Mouse (Mus musculus): ENCODE results near the gene Cntnap2. TPM values are rescaled to one million over a fixed set of nuclear protein-coding genes. Genes with fewer than 3 reads are reported as not detected.
"Not testable (repeated sequence)": the region's sequence is repeated elsewhere in the genome, so short reads cannot be mapped to it uniquely, and the experiment has no call there.

Gene Cntnap2
- polyA plus RNA-seq, 1 experiment from 2014 or later = 1.3 TPM

DNA sequence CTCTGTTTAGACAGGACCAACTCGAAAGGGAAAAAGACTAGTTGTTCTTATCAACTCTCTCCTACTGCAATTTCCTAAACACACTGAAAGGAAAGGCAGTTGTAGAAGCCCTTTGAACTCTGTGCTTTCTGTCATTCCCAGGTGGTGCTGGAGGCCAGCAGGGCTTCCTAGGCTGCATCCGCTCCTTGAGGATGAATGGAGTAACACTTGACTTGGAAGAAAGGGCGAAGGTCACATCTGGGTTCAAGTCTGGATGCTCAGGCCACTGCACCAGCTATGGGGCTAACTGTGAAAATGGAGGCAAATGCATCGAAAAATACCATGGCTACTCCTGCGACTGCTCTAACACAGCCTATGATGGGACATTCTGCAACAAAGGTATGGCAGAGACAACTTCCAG, 1989.9 kb downstream of the Cntnap2 start:
- no peak overlapping the region for H3K4me3 ChIP-seq (ENCODE audit: low read depth, low read length)
- no peak overlapping the region for H3K9ac ChIP-seq (ENCODE audit: low read length)
- ATAC-seq (replicated peaks; ENCODE audit: low FRiP score, low TSS enrichment, low read depth) = no peak
- H3K9me3 ChIP-seq (ENCODE audit: control insufficient read depth, low read length) = no peaks in the 10 kb centered on the region
- H3K27ac ChIP-seq (ENCODE audit: low read depth) = no peak overlapping the region
- no peak overlapping the region for H3K4me2 ChIP-seq (ENCODE audit: low read length)
- no peaks in the 10 kb centered on the region for H3K4me1 ChIP-seq (replicated peaks; ENCODE audit: control insufficient read depth, insufficient read depth, low read length)
- H3K27me3 ChIP-seq (replicated peaks; ENCODE audit: control insufficient read depth, insufficient read depth, low read length) = no peaks in the 10 kb centered on the region
- H3K36me3 ChIP-seq (ENCODE audit: control insufficient read depth, insufficient read depth, low read length) = no peaks in the 10 kb centered on the region
- 69% methylated on average over 5 of the region's 5 CpGs for WGBS
- DNase-seq (ENCODE audit: low spot score) = no peak

DNA sequence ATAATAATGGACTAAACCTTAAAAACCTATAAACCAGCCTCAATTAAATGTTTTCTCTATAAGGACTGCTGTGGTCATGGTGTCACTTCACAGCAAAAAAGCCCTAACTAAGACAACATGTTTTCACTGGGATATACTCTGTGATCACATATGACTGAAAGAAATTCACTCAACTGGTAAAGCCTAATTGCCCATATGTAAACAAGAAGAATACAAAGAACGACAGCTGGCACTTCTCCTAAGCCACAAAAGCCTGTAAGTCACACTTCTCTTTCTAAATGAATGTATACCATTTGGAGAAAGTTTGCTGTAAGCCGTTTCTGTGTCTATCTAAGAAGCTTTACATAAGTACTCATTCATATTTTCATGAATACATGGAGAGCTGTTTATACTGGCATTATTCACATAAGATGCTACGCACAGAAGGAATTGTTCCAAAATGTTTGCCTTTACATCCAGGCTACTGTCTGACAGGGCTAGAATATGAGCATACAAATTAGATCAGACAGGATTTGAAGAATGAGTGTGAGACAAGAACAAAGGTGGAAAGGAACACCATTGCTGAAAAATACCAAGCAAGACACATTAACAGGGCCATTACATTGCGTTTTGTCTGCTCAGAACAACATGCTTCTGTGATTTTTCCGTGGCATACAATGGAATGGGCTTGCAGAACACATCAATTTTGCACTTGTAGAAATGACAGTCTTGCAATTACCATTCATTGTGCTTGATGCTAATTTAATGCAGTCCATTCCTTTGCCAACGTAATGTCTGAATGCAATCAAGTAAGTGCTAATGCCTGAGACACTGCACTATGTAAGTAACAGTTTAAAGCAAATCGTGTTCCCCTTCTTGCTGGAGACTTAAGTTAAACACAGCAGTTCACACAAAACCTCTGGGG, 1991.4 kb downstream of the Cntnap2 start:
- no peak overlapping the region for H3K9ac ChIP-seq (ENCODE audit: low read length)
- WGBS = 62% methylated on average over 7 of the region's 7 CpGs
- H3K9me3 ChIP-seq (ENCODE audit: control insufficient read depth, low read length) = no peaks in the 10 kb centered on the region
- H3K36me3 ChIP-seq (ENCODE audit: control insufficient read depth, insufficient read depth, low read length) = no peaks in the 10 kb centered on the region
- DNase-seq (ENCODE audit: low spot score) = no peak
- no peak overlapping the region for H3K27ac ChIP-seq (ENCODE audit: low read depth)
- H3K4me1 ChIP-seq (replicated peaks; ENCODE audit: control insufficient read depth, insufficient read depth, low read length) = no peaks in the 10 kb centered on the region
- no peak overlapping the region for H3K4me3 ChIP-seq (ENCODE audit: low read depth, low read length)
- no peak for ATAC-seq (replicated peaks; ENCODE audit: low FRiP score, low TSS enrichment, low read depth)
- no peak overlapping the region for H3K4me2 ChIP-seq (ENCODE audit: low read length)
- no peaks in the 10 kb centered on the region for H3K27me3 ChIP-seq (replicated peaks; ENCODE audit: control insufficient read depth, insufficient read depth, low read length)

DNA sequence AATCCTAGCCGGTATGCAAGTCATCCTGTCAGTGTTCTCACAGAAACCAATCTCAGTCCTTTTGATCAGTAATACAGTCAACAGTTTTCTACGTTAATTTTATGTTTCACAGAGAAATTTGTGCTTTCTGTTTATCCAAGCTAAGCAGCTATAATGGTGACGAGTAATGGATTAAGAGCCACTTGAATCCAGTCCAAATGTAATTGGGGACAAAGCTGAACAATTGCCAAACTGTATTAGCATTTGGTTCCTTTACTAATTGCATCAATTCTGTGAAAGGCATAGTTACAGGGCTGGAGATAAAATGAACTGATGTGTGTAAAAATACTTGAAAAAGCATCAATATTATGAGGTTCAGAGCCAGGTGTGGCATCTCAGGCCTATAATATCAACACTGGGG, 2002.2 kb downstream of the Cntnap2 start:
- Histone ChIP-seq H3K4me1 (replicated peaks; ENCODE audit: control insufficient read depth, insufficient read depth, low read length) (no peaks in the 10 kb centered on the region), H3K27me3 (replicated peaks; ENCODE audit: control insufficient read depth, insufficient read depth, low read length) (no peaks in the 10 kb centered on the region), H3K4me3 (ENCODE audit: low read depth, low read length) (no peak overlapping the region), H3K4me2 (ENCODE audit: low read length) (no peak overlapping the region), H3K9me3 (ENCODE audit: control insufficient read depth, low read length) (no peaks in the 10 kb centered on the region), H3K27ac (ENCODE audit: low read depth) (no peak overlapping the region), H3K36me3 (ENCODE audit: control insufficient read depth, insufficient read depth, low read length) (no peaks in the 10 kb centered on the region), H3K9ac (ENCODE audit: low read length) (no peak overlapping the region)
- ATAC-seq (replicated peaks; ENCODE audit: low FRiP score, low TSS enrichment, low read depth) = no peak
- WGBS = 73% methylated on average over 3 of the region's 3 CpGs
- no peak for DNase-seq (ENCODE audit: low spot score)

DNA sequence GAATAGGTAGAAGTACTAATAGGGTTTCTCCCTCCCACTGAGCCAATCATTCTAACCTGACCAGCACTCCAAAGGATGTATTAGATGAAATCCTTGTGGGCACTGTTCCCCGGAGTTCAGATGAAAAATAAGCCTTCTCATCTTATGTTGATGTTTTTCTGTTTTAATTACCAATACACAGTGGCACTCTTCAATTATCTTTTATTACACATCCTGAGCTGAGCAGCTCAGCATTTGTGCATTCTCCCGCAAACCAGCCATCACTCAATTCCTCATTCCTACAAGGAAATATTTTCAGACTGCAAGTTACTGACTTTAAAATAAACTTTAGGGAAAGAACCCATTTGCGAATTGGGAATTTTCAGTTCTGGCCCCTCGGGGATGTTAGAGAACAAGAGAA, 2030.8 kb downstream of the Cntnap2 start:
- Histone ChIP-seq H3K4me2 (ENCODE audit: low read length) (no peak overlapping the region), H3K9me3 (ENCODE audit: control insufficient read depth, low read length) (no peaks in the 10 kb centered on the region), H3K36me3 (ENCODE audit: control insufficient read depth, insufficient read depth, low read length) (no peaks in the 10 kb centered on the region), H3K4me3 (ENCODE audit: low read depth, low read length) (no peak overlapping the region), H3K27ac (ENCODE audit: low read depth) (no peak overlapping the region), H3K9ac (ENCODE audit: low read length) (no peak overlapping the region), H3K4me1 (replicated peaks; ENCODE audit: control insufficient read depth, insufficient read depth, low read length) (no peaks in the 10 kb centered on the region), H3K27me3 (replicated peaks; ENCODE audit: control insufficient read depth, insufficient read depth, low read length) (no peaks in the 10 kb centered on the region)
- DNase-seq (ENCODE audit: low spot score) (no peak), ATAC-seq (replicated peaks; ENCODE audit: low FRiP score, low TSS enrichment, low read depth) (no peak)
- 49% methylated on average over 4 of the region's 4 CpGs for WGBS

DNA sequence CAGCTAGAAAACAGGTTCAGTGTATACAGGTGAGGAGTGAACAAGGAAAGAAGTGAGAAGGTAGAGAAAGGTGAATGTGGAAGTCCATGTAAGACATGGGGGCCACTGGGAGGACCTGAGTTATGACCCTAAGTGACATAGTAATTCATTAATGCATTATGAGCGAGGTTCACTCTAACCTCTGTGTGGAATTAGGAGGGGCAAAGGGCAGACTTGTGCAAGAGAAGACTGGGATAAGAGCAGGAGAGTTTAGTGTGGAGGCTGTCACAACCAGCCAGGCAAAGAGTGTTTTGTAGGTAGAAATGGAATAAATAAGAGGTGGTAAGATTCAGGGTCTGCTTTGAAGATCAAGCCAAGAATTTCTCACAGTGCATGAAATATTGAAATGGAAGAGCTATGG, 2045.8 kb downstream of the Cntnap2 start:
- Histone ChIP-seq H3K4me2 (ENCODE audit: low read length) (no peak overlapping the region), H3K9me3 (ENCODE audit: control insufficient read depth, low read length) (no peaks in the 10 kb centered on the region), H3K4me3 (ENCODE audit: low read depth, low read length) (no peak overlapping the region), H3K9ac (ENCODE audit: low read length) (no peak overlapping the region), H3K4me1 (replicated peaks; ENCODE audit: control insufficient read depth, insufficient read depth, low read length) (no peaks in the 10 kb centered on the region), H3K36me3 (ENCODE audit: control insufficient read depth, insufficient read depth, low read length) (no peaks in the 10 kb centered on the region), H3K27me3 (replicated peaks; ENCODE audit: control insufficient read depth, insufficient read depth, low read length) (no peaks in the 10 kb centered on the region), H3K27ac (ENCODE audit: low read depth) (no peak overlapping the region)
- WGBS = 50% methylated on average over 1 of the region's 1 CpGs
- ATAC-seq (replicated peaks; ENCODE audit: low FRiP score, low TSS enrichment, low read depth) (no peak), DNase-seq (ENCODE audit: low spot score) (no peak)

DNA sequence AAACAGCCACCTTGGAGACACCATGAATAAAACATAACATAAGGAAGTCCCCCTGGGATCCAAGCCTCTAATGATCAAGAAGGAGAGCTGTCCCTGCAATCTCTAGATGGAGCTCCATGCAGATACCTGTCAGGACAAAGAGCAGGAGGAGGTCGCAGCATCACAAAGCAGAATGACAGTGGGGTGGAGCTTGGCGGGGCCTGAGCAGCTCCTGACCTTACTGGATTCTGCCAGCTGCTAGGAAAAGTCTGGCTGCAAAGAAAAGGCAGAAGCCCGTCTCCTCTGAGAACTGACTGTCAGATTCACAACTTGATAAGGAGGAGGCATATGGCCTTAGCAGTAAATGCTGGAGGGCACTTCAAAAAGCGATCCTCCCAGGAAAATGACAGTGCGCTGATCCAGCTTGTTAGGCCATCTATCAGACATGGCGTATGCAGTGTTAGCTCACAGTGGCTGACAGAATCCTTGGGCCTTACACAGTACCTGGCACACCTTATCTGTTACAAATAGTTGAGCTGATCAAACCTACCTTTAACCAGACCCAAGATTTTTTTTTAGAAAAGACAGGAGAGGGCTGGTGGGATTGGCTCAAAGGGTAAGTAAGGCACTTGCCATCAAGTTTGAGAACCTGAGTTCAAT, 2050.5 kb downstream of the Cntnap2 start:
- Histone ChIP-seq H3K9me3 (ENCODE audit: control insufficient read depth, low read length) (no peaks in the 10 kb centered on the region), H3K9ac (ENCODE audit: low read length) (no peak overlapping the region), H3K4me3 (ENCODE audit: low read depth, low read length) (no peak overlapping the region), H3K4me2 (ENCODE audit: low read length) (no peak overlapping the region), H3K27ac (ENCODE audit: low read depth) (no peak overlapping the region), H3K36me3 (ENCODE audit: control insufficient read depth, insufficient read depth, low read length) (no peaks in the 10 kb centered on the region), H3K4me1 (replicated peaks; ENCODE audit: control insufficient read depth, insufficient read depth, low read length) (no peaks in the 10 kb centered on the region), H3K27me3 (replicated peaks; ENCODE audit: control insufficient read depth, insufficient read depth, low read length) (no peaks in the 10 kb centered on the region)
- no peak for ATAC-seq (replicated peaks; ENCODE audit: low FRiP score, low TSS enrichment, low read depth)
- no peak for DNase-seq (ENCODE audit: low spot score)
- 40% methylated on average over 6 of the region's 6 CpGs for WGBS

DNA sequence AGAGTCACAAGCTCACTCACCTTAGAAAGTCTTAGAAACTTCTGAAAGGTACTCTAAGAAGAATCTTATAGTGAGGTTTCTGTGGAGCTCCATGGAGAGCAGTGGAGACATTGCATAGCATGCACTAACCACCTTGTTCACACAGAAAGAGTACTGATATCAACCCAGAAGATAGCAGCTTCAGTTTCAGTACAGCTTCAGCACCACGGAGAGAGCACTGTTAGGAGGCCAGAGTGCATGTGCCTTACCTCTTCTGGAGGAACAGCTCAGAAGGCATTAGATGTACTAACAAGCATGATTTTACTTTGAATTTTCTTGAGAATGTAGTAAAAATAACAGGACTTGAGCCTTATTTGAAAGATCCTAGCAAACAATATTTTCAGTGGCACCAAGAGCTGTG, 2074.9 kb downstream of the Cntnap2 start:
- not testable (repeated sequence) for H3K4me2 ChIP-seq (ENCODE audit: low read length); ATAC-seq (replicated peaks; ENCODE audit: low FRiP score, low TSS enrichment, low read depth); H3K4me3 ChIP-seq (ENCODE audit: low read depth, low read length); H3K27me3 ChIP-seq (replicated peaks; ENCODE audit: control insufficient read depth, insufficient read depth, low read length); H3K9ac ChIP-seq (ENCODE audit: low read length); H3K4me1 ChIP-seq (replicated peaks; ENCODE audit: control insufficient read depth, insufficient read depth, low read length); DNase-seq (ENCODE audit: low spot score); H3K27ac ChIP-seq (ENCODE audit: low read depth); H3K9me3 ChIP-seq (ENCODE audit: control insufficient read depth, low read length); H3K36me3 ChIP-seq (ENCODE audit: control insufficient read depth, insufficient read depth, low read length)
- WGBS = no CpG with 5 or more reads among the region's 1 CpGs

DNA sequence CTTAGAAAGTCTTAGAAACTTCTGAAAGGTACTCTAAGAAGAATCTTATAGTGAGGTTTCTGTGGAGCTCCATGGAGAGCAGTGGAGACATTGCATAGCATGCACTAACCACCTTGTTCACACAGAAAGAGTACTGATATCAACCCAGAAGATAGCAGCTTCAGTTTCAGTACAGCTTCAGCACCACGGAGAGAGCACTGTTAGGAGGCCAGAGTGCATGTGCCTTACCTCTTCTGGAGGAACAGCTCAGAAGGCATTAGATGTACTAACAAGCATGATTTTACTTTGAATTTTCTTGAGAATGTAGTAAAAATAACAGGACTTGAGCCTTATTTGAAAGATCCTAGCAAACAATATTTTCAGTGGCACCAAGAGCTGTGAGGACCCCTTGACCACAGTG, 2093.9 kb downstream of the Cntnap2 start:
- H3K4me2 ChIP-seq (ENCODE audit: low read length); H3K9ac ChIP-seq (ENCODE audit: low read length); H3K36me3 ChIP-seq (ENCODE audit: control insufficient read depth, insufficient read depth, low read length); H3K4me1 ChIP-seq (replicated peaks; ENCODE audit: control insufficient read depth, insufficient read depth, low read length); ATAC-seq (replicated peaks; ENCODE audit: low FRiP score, low TSS enrichment, low read depth); H3K9me3 ChIP-seq (ENCODE audit: control insufficient read depth, low read length); H3K27ac ChIP-seq (ENCODE audit: low read depth); H3K4me3 ChIP-seq (ENCODE audit: low read depth, low read length); DNase-seq (ENCODE audit: low spot score); H3K27me3 ChIP-seq (replicated peaks; ENCODE audit: control insufficient read depth, insufficient read depth, low read length): not testable (repeated sequence)
- no CpG with 5 or more reads among the region's 1 CpGs for WGBS

All from intestine, embryonic 14.5 days (tissue).